Mouse (Mus musculus) embryonic stem cell, embryonic (primary cell): ENCODE data around the gene Ephb2.

ENCODE experiments used
- CTCF ChIA-PET, 4 experiments: fragments of 300-600 bp in 2 of 4; fragments of 350-600 bp in 2 of 4; sonication (Branson Sonifier 250); formaldehyde crosslinking; loops; one replicate each; lab custom pipeline; 2022; ENCODE audit warnings: inconsistent platforms in 2 of 4; lab: Charles Lee
- POLR2A ChIA-PET, 4 experiments: fragments of 300-600 bp in 2 of 4; fragments of 350-600 bp in 2 of 4; sonication (Branson Sonifier 250); formaldehyde crosslinking; loops; one replicate each; lab custom pipeline; 2022; ENCODE audit warnings: antibody characterized with exemption in 4 of 4, inconsistent platforms in 1 of 4; lab: Charles Lee

Gene Ephb2

DNA sequence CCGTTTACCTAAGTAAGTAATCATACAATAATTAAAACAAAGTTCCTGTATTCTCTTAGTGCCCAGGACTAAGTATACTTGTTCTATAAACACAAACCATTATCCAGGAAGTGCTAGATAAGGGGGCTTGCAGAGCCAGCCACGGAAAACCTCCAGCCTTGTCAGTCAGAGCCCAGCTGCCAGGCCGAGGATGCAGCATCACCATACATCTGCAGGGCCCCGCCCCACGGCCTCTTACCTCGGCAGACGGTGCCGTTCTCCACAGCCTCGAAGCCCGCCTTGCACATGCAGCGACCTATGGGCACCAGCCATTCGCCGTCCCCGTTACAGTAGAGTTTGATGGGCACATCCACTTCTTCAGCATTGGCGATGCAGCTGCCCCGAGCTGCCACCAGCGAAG, 65.1 kb downstream of the Ephb2 start:
- ChIA-PET POLR2A (interaction anchor here in 2 of 4 experiments (0.6 to 1.4 kb wide), 3 partner anchors 10 to 56 kb away, joined by 3 read pairs; no protein-coding TSS in a partner anchor), CTCF (interaction anchor here in 1 of 4 experiments (0.6 kb wide), 1 partner anchor 103 kb away, joined by 4 read pairs; no protein-coding TSS in a partner anchor)

DNA sequence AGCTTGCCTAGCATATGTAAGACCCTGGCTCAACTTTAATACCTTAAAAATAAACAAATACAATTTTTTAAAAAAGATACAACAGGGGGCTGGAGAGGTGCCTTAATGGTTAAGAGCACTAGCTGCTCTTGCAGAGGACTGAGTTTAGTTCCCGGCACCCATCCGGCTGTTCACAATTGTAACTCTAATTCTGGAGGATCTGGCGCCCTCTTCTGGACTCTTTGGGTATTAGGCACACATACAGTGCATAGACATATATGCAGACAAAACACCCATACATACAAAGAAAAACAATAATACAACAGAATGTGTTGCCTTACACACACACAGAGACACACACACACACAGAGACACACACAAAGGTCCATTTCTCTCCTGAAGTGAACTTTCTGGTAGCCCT, 67.3 kb downstream of the Ephb2 start:
- ChIA-PET CTCF (interaction anchor here (0.6 to 3.2 kb wide), 9 partner anchors 11 to 118 kb away, joined by 3 to 12 read pairs (median 4); no protein-coding TSS in a partner anchor), POLR2A (interaction anchor here in 1 of 4 experiments (0.7 kb wide), 1 partner anchor 12 kb away, joined by 3 read pairs; no protein-coding TSS in a partner anchor)

DNA sequence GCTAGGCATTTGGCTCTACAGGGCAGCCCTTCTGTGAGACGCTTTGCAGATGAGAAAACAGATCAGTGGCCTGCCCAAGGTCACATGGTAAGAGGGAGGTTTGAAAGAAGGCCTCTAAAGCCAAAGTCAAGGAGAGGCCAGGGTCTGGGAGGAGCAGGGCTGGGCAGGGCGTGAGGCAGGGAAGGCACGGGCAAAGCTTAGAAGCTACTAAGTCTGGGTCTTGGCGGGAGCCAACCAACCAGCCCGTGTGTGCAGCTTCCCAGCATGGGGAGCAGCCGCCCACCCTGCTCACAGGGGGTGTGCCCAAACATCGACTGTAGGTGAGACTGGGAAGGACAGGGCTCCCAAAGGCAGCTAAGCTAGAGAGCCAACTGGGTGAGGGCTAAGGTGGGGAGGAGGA, 70.7 kb downstream of the Ephb2 start:
- POLR2A ChIA-PET = interaction anchor here in 3 of 4 experiments (0.6 to 2.7 kb wide), 11 partner anchors 13 to 127 kb away, joined by 3 to 16 read pairs (median 3); no protein-coding TSS in a partner anchor
- CTCF ChIA-PET = interaction anchor here in 3 of 4 experiments (0.6 to 1.5 kb wide), 9 partner anchors 20 to 99 kb away, joined by 3 to 5 read pairs (median 3); no protein-coding TSS in a partner anchor

DNA sequence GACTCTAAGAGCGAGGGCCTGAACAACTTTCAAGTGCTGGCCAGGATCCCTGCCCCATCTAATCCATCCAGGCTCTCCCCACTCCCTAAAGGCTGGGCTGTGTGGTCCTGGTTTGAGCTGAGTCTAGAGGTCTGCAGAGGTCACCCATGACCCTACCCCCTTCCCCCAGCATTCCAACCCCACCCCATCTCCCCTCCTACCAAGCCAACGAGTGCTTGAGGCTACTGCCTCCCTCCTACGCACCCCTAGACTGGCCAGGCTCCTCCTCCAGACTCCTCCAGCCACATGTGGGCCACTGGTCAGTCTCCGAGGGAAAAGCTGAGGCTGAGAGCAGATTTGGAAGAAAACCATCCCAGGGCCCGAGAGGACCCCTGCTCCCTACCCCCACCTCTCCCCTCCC, 72.4 kb downstream of the Ephb2 start:
- ChIA-PET CTCF (interaction anchor here in 1 of 4 experiments (0.7 kb wide), 1 partner anchor 961 kb away, joined by 7 read pairs; no protein-coding TSS in a partner anchor), POLR2A (interaction anchor here in 3 of 4 experiments (0.7 to 2.8 kb wide), 7 partner anchors 11 to 88 kb away, joined by 3 to 17 read pairs (median 5); no protein-coding TSS in a partner anchor)

DNA sequence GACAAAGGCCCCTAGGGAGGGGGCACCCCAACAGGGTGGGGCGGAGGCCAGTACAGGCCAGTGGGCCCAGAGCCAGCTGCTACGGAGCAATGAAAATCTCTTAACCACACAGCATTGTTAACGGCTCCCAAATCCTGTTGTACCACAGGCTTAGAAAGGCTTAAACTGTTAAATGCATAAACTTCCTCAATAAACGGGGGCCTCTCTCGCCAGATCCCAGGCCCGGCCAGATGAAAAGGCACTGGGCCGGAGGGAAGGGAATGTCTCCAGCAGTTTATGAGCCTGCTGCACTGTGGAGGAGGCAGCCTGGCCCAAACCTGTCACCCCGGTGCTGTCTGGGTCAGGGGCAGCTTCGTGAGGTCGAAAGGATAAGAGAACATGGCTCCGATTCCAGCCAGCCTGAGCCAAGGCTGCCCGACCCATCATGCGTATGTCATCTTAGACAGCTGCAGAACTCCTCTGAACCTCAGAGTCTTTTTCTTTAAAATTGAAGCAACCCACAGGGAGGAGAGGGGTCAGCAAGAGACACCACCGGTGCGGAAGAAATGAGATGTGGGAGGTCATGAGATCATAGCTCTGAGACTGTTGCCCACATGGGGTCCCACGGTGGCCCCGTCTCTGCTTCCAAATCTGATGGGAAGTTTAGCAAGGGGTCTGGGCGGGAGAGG, 73.9 kb downstream of the Ephb2 start:
- POLR2A ChIA-PET = interaction anchor here in 2 of 4 experiments (1.2 to 2.8 kb wide), 2 partner anchors 11 to 13 kb away, joined by 9 to 17 read pairs; no protein-coding TSS in a partner anchor
- CTCF ChIA-PET = interaction anchor here in 1 of 4 experiments (1.0 kb wide), 1 partner anchor 66 kb away, joined by 4 read pairs; no protein-coding TSS in a partner anchor

DNA sequence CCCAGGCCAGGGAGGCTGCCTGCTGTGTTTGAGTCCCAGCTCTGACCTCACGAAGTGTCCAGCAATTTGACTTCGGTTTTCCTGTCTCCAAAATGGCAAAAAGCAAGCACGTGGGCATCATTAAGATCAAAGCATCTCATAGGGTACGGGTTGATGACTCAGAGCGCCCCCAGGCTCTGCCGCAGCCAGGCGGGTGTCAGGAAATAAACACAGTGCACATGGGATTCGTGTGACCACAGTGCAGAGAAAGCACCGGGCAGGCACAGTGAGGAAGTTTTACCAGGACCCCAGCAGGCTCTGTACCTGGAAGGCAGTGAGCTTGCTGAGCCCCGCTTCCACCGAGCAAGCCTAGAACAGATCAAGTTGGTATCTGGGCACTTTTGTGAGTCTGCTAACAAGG, 74.9 kb downstream of the Ephb2 start:
- ChIA-PET CTCF (interaction anchor here in 1 of 4 experiments (0.6 to 1.0 kb wide), 2 partner anchors 45 to 65 kb away, joined by 3 to 4 read pairs; no protein-coding TSS in a partner anchor), POLR2A (interaction anchor here in 2 of 4 experiments (0.6 to 1.7 kb wide), 5 partner anchors 10 to 24 kb away, joined by 3 to 9 read pairs (median 3); no protein-coding TSS in a partner anchor)

DNA sequence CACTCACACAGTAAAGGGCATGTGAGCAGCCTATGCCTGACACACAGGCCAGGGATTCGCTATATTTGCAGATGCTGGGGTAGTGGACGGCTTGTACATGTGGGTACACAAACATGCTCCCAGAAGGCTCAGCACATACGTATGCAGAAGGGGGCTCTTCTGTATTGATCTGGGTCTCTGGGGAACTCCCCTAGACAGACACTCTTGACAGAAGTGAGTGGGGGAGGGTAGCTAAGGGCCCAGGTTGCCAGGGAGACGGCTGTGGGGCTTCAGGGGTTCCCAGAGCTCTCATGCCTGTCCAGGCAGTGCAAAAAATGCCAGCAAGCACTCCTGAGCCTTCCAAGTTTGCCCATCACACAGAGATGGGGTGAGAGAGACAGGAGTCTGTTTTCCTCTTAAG, 78.7 kb downstream of the Ephb2 start:
- POLR2A ChIA-PET = no interaction called here

DNA sequence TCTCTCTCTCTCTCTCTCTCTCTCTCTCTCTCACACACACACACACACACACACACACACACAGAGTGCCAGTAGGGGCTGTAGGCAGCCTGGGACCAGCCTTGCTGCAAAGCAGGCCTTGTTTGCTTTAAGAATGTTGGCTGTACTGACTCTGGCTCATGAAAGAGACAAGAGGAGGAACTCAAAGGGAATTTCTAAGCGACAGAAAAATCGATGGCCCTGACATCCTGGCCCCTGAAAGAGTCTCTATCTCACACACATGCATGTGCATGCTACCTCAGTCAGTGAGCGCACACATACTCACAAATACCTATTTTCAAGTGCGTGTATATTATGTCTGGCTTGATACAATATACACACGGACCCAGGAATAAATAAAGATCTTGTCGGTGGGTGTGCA, 79.3 kb downstream of the Ephb2 start:
- POLR2A ChIA-PET = interaction anchor here in 2 of 4 experiments (0.7 to 1.0 kb wide), 2 partner anchors 10 to 15 kb away, joined by 4 to 7 read pairs; no protein-coding TSS in a partner anchor
- CTCF ChIA-PET = interaction anchor here in 1 of 4 experiments (0.7 kb wide), 1 partner anchor 54 kb away, joined by 6 read pairs; no protein-coding TSS in a partner anchor

More for the DNA sequence above, 78.7 kb downstream of the Ephb2 start:
- CTCF ChIA-PET = no interaction called here

DNA sequence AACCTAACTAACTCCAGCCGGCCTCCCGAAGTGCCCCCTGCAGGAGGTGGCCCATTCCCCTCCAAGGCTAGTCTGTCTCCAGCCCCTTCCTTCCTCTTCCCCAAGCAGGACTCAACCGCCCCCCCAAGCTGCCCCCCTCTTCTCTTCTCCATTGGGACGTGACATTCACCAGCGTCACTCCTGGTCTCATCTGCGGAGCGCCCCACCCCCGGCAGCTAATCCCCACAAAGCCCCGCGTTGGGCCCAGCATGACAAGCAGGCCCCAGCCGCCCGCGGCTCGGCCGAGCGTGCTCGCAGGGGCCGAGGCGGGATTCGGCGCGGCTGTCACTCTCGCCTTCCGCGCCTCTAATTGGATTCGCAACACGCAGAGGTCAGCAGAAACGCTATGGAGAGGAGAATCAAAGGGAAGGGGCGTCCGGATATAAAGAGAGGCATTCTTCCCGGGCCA, 80.4 kb downstream of the Ephb2 start:
- POLR2A ChIA-PET = interaction anchor here in 2 of 4 experiments (0.6 to 1.5 kb wide), 7 partner anchors 8 to 206 kb away, joined by 3 to 7 read pairs (median 3); no protein-coding TSS in a partner anchor

DNA sequence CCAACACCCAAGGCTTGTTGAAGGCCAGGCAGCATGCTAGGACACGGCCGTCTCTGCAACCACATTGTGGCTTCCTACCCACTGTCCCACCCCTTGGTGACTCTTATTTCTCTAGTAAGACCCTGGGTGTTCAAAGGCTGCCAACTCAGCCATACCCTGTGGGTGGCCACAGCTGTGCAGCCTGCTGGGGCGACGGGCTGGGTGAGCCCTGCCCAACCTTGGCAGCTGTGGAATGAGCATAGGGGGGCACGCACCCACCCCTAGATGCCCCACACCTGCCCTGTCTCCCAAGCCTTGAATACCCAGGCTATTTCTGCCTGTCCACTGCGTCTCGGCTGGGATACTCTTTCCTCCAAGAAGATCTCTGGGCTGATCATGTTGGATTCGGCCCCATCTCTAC, 81.5 kb downstream of the Ephb2 start:
- POLR2A ChIA-PET = interaction anchor here in 1 of 4 experiments (0.5 kb wide), 1 partner anchor 24 kb away, joined by 4 read pairs; no protein-coding TSS in a partner anchor
- CTCF ChIA-PET = no interaction called here

More for the DNA sequence above, 80.4 kb downstream of the Ephb2 start:
- CTCF ChIA-PET = interaction anchor here in 2 of 4 experiments (0.6 to 1.1 kb wide), 5 partner anchors 15 to 149 kb away, joined by 3 to 5 read pairs (median 3); no protein-coding TSS in a partner anchor

DNA sequence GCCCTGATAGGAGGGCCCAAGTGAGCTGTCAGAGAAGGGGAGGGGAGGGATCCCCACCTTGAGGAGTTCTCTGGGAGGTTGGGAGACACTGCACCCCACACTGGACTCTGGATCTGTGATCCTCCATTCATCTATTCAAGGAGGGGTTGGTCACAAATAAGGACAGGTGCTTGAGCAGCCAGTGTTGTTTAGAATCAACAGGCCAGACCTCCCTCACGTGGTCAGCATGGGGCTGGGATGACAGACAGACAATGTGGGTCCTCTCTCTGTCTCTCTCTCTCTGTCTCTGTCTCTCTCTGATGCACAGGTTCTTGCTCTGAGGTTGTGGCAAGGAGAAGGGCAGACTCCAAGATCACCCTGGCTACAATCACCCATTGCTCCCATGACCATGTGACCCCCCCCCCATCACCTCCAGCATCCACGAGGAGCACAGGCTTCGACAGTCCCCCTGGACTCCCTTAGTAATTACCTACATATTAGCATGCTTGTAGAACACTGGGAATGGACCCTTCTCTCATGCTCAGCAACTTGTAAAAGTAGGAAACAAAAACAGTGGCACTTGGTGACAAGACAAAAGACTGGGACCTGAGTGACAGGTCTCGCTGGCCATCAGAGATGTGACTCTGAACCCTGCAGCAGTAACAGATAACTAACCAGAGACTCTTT, 84.3 kb downstream of the Ephb2 start:
- ChIA-PET CTCF (interaction anchor here in 3 of 4 experiments (0.6 to 1.1 kb wide), 4 partner anchors 20 to 354 kb away, joined by 3 to 4 read pairs (median 4); no protein-coding TSS in a partner anchor), POLR2A (interaction anchor here (0.5 to 13.9 kb wide), 16 partner anchors 10 to 506 kb away, joined by 3 to 98 read pairs (median 4); no protein-coding TSS in a partner anchor)

DNA sequence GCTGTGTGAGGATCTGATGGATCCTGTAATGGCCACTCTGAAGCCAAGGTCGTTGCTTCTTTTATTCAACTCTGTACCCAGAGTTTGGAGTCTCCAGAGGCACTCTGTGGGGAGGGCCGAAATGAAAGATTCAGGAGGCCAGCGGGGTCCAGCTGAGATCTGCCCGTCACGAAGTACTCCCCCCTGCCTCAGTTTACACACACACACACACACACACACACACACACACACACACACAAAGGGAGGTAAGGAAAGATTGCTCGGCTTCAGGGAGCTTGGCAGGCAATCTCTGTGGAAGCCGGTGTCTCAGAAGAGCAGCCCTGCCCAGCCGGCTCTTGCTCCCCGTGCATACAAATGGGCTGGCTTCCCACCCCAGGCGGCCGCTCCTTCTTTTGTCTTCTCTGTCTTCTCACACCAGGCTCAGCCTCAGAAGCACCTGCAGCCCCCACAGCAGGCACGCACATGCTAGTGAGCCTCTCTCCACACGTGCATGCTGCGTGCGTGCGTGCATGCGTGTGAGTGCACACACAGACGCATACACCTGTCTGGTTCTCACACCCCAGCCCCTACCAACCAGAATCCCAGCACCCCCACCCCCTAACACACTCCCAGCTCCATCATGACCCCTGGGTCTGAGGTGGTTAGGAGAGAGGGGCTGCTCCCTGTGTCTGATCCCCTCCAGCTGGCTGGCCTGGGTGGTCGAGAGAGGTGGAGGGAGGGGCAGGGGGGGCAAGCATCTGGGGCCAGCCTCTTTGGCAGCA, 85.0 kb downstream of the Ephb2 start:
- CTCF ChIA-PET = interaction anchor here (0.5 to 2.2 kb wide), 10 partner anchors 10 to 842 kb away, joined by 3 to 13 read pairs (median 4); no protein-coding TSS in a partner anchor

DNA sequence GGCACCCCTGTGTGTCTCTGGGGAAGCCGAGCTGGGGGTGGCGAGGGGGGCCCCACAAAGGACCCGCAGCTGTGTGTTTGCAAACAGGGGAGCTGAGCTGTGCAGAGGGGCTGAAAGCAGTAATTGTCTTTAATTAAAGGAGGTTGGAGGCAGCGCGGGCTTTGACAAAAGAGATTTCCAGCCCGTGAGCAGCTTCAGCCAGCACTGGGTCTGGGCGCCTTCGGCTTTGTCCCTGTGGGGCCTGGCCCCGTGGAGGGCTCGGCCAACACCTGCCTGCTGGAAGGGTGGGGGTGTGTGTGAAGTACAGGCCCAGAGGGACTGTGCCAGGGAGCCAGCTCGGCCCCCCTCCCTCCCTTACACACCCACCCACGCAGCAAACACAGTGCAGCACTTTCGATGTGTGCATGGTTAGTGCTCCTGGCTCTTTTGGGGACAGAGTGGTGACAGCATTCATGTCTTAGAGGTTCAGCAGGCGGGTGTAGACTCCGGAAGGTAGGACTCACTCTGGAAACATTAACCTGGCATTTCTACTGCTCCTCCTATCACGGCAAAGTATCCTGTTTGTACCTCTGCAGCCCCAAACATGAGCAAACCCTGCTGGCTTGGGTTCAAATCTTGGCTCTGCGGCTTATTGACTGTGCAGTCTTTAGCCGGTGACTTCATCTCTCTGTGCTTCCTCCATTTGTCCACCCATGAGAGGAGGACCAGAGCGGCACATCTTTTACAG, 85.8 kb downstream of the Ephb2 start:
- ChIA-PET POLR2A (interaction anchor here in 2 of 4 experiments (0.8 to 13.9 kb wide), 19 partner anchors 8 to 84 kb away, joined by 3 to 98 read pairs (median 4); no protein-coding TSS in a partner anchor), CTCF (interaction anchor here in 2 of 4 experiments (1.0 to 2.2 kb wide), 4 partner anchors 17 to 62 kb away, joined by 3 to 6 read pairs (median 3); no protein-coding TSS in a partner anchor)

More for the DNA sequence above, 85.0 kb downstream of the Ephb2 start:
- POLR2A ChIA-PET = interaction anchor here (0.6 to 13.9 kb wide), 23 partner anchors 8 to 455 kb away, joined by 3 to 98 read pairs (median 3); no protein-coding TSS in a partner anchor

DNA sequence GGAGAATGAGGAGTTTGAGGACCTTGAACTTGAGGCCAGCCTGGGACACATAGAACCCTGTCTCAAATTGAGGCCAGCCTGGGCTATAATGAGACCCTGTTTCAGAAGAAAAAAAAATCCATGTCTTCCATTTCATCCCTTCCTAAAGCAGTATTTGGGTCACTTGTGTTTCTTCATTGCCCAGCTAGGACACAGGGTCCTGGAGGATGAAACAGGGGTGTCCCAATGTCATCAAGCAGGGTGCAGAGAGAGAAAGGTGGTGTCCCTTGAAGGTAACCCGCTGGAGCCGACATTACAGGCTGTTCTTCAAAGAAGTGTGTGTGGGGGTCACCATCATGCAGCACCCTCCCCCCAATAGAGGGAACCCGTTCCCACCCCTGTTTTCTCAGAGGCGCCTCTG, 86.4 kb downstream of the Ephb2 start:
- ChIA-PET POLR2A (interaction anchor here in 2 of 4 experiments (0.8 to 13.9 kb wide), 12 partner anchors 9 to 67 kb away, joined by 3 to 98 read pairs (median 5); no protein-coding TSS in a partner anchor), CTCF (interaction anchor here in 1 of 4 experiments (2.2 kb wide), 1 partner anchor 61 kb away, joined by 6 read pairs; no protein-coding TSS in a partner anchor)

DNA sequence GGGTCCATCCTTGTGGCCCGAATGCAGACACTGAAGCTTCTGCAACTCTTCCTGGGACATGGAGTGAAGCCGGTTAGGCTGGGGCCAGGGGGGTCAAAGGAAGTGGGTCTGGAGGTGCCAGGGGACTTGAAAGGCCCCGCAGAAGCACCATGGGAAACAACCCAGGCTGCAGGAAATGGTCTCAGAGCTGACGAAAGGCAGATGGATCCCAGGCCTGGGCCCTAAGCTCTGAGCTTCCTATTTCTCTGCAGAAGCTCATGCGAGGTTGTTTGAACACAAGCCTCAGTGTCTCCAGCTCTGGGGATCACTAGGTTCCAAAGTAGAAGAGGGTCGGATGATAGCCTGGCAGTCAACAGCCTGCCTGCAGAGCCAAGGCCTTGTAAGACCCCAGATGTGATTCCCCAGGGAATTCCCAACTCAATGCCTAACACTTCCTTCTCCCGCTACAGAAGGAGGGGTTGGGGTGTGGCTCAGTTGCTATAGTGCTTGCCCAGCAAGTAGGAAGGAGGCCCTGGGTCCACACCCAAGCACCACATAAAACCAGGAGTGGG, 86.9 kb downstream of the Ephb2 start:
- POLR2A ChIA-PET = interaction anchor here in 2 of 4 experiments (1.0 to 13.9 kb wide), 9 partner anchors 9 to 67 kb away, joined by 3 to 98 read pairs (median 4); no protein-coding TSS in a partner anchor
- CTCF ChIA-PET = interaction anchor here in 1 of 4 experiments (2.2 kb wide), 1 partner anchor 61 kb away, joined by 6 read pairs; no protein-coding TSS in a partner anchor

DNA sequence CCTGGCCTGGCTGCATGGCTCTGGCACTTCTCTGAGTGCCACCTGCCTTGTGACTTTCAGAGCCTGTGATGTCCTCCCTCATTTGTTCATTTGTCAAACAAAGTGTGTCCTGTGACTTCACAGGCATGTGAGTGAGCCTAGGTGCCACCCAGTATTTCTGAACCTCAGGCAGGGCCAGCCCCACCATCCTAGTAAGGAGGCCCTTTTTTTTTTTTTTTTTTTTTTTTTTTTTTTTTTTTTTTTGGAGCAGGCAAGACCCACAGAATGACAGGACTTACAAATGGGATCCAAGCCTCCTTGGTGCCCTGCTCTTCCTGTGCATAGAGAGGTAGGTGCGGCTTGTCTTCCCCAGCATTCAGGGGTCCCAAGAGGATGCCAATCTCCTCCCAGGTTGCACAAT, 89.3 kb downstream of the Ephb2 start:
- POLR2A ChIA-PET = interaction anchor here in 2 of 4 experiments (0.7 to 13.9 kb wide), 3 partner anchors 9 to 14 kb away, joined by 3 to 98 read pairs (median 7); no protein-coding TSS in a partner anchor
- CTCF ChIA-PET = no interaction called here
